Mouse (Mus musculus) spleen, postnatal 4 days (tissue): Measurements from ENCODE around the gene 4930523C07Rik.

Experiments used
- DNase-seq, 2 experiments: peaks; one replicate each; pipeline ENCODE4 v3.0.0; 2022; ENCODE audit warnings: low spot score in 2 of 2

4930523C07Rik gene

GRCm38 (mm10) chr1:160099659-160100302 lies 55.6 kb downstream of the 4930523C07Rik start:
- no peak for DNase-seq

- DNase-seq: no peak
Measured at GRCm38 (mm10) chr1:160100996-160101395, 56.8 kb downstream of the 4930523C07Rik start.

GRCm38 (mm10) chr1:160105426-160105825 lies 61.2 kb downstream of the 4930523C07Rik start:
- no peak for DNase-seq

GRCm38 (mm10) chr1:160108604-160109003 lies 64.4 kb downstream of the 4930523C07Rik start:
- no peak for DNase-seq

GRCm38 (mm10) chr1:160123957-160124356 lies 79.8 kb downstream of the 4930523C07Rik start:
- no peak for DNase-seq
